In the genomic region with DNA sequence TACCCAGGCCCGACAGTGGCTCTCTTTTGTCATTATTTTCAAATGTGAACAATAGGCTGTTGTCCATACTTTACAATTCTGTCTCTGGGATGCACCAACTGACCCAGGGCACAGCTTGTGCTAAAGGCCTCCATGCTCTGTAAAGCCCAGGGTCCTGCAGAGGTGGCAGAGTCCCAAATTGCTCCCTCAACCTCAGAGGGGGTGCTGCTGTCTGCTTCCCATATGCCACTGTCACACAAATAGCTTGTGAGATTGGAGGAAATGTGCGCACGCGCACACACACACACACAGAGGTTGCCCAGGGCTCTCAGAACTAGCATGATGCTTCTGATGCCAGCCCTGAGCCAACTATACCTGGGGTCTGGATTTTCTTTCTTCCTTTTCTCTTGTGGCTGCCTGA, we compare ENCODE assay signal across 27 mouse cellular contexts.
A peak's percentile ranks its signal among the peaks of the same experiment; 100 is the strongest.
DNase-seq lines count a peak whose midpoint lies in the region; ATAC-seq and TF ChIP-seq lines count a peak whose summit lies in the region.
"Had no signal": no experiment of that assay in that cellular context is flagged by ENCODE, and none has a peak within 500 bp of the region (broad histone marks: within the 10 kb centered on the region; RNA-seq: fewer than 3 reads in every experiment).

No protein-coding gene starts in this region.

- 0 out of 2 replicates have a peak, but pooled peaks cover 4% of the 10 kb centered on the region for H3K27me3 ChIP-seq in heart, embryonic 15.5 days
- H3K27me3 ChIP-seq in lung, embryonic 14.5 days (ENCODE audit: insufficient read depth, low read length) = no peaks in the 10 kb centered on the region
- H3K27me3 ChIP-seq: embryonic facial prominence, embryonic 13.5 days; limb, embryonic 15.5 days; Patski had no signal

- intact Hi-C loops in heart, postnatal 10 days (cut with DNase I) = loop anchor here (5.0 kb wide), 1 partner anchor 215 kb away; no protein-coding TSS in a partner anchor

- H3K4me1 ChIP-seq in heart, embryonic 15.5 days (replicated peaks) = peaks cover 32% of the 10 kb centered on the region
- H3K4me1 ChIP-seq in lung, embryonic 14.5 days (ENCODE audit: insufficient read depth) = peaks cover 17% of the 10 kb centered on the region
- peaks cover 63% of the 10 kb centered on the region for H3K4me1 ChIP-seq in bone marrow macrophage, adult 2 months (ENCODE audit: control insufficient read depth, insufficient read depth, low read length)

- no peaks in the 10 kb centered on the region for H3K9me3 ChIP-seq in heart, embryonic 15.5 days (replicated peaks)
- H3K9me3 ChIP-seq in lung, embryonic 14.5 days (ENCODE audit: low read depth, low read length) = no peaks in the 10 kb centered on the region
- H3K9me3 ChIP-seq: embryonic facial prominence, embryonic 13.5 days; G1E; limb, embryonic 15.5 days had no signal

- no peak for TF ChIP-seq CTCF in lung, embryonic 14.5 days (IDR thresholded peaks at IDR 0.05; ENCODE audit: low read depth)
- TF ChIP-seq CTCF in bone marrow macrophage, adult 2 months (IDR thresholded peaks at IDR 0.05; ENCODE audit: low read depth, low read length) = no peak
- TF ChIP-seq CTCF in brain, embryonic 14.5 days (IDR thresholded peaks at IDR 0.05; ENCODE audit: borderline replicate concordance, extremely low read depth, insufficient read depth, insufficient read length) = no peak

- no peak overlapping the region for H3K4me3 ChIP-seq in heart, embryonic 15.5 days
- no peak overlapping the region for H3K4me3 ChIP-seq in lung, embryonic 14.5 days (ENCODE audit: low read depth, low read length)
- H3K4me3 ChIP-seq in bone marrow macrophage, adult 2 months (ENCODE audit: insufficient read depth, low read length) = no peak overlapping the region
- H3K4me3 ChIP-seq: embryonic facial prominence, embryonic 13.5 days; erythroblast, embryonic 14.5 days; layer of hippocampus, adult 2 months; limb, embryonic 15.5 days had no signal

- DNase-seq in heart, postnatal 10 days = no peak
- DNase-seq in lung, embryonic 14.5 days = no peak
- no peak for DNase-seq in lung, postnatal 36 days
- peak; percentile 2 for DNase-seq in brain, embryonic 14.5 days (ENCODE audit: low read depth)
- DNase-seq in adrenal gland, postnatal 14 days = no peak
- DNase-seq: B cell, adult 2 months; cerebellum, postnatal 25 days; gastrocnemius, postnatal 10 days; heart, adult 11 months; kidney, adult 9 months; kidney, postnatal 14 days; midbrain, embryonic 14.5 days; thymus, adult 18-20 months; thymus, postnatal 36 days had no signal

- H3K4me2 ChIP-seq in heart, embryonic 15.5 days = no peak overlapping the region
- no peak overlapping the region for H3K4me2 ChIP-seq in lung, embryonic 14.5 days
- H3K4me2 ChIP-seq: embryonic facial prominence, embryonic 13.5 days; heart, embryonic 11.5 days; limb, embryonic 15.5 days had no signal

- no peak overlapping the region for H3K9ac ChIP-seq in heart, embryonic 15.5 days
- H3K9ac ChIP-seq in lung, embryonic 14.5 days = no peak overlapping the region
- H3K9ac ChIP-seq: embryonic facial prominence, embryonic 13.5 days; limb, embryonic 15.5 days; liver, embryonic 14.5 days had no signal

- WGBS in heart, embryonic 15.5 days = 81% methylated on average over 4 of the region's 4 CpGs
- WGBS in lung, embryonic 14.5 days = 82% methylated on average over 4 of the region's 4 CpGs

- no peak for TF ChIP-seq POLR2A in bone marrow macrophage, adult 2 months (IDR thresholded peaks at IDR 0.05; ENCODE audit: borderline replicate concordance, low read depth, low read length)
- TF ChIP-seq POLR2A in brain, embryonic 14.5 days (IDR thresholded peaks at IDR 0.05; ENCODE audit: borderline replicate concordance, extremely low read depth, insufficient read depth, insufficient read length, poor library complexity, severe bottlenecking) = no peak

- H3K36me3 ChIP-seq in heart, embryonic 15.5 days = no peaks in the 10 kb centered on the region
- no peaks in the 10 kb centered on the region for H3K36me3 ChIP-seq in lung, embryonic 14.5 days (ENCODE audit: insufficient read depth)
- H3K36me3 ChIP-seq: embryonic facial prominence, embryonic 13.5 days; G1E; limb, embryonic 15.5 days had no signal

- H3K27ac ChIP-seq in heart, embryonic 15.5 days = 0 out of 2 replicates have a peak overlapping the region, but pooled peaks have one; percentile 65
- peak overlapping the region; percentile 6; the same call in 1 of the 2 replicates for H3K27ac ChIP-seq in lung, embryonic 14.5 days (ENCODE audit: low read depth)
- peak overlapping the region; percentile 42 for H3K27ac ChIP-seq in bone marrow macrophage, adult 2 months (ENCODE audit: insufficient read depth, low read depth, low read length)
- H3K27ac ChIP-seq: embryonic facial prominence, embryonic 13.5 days; layer of hippocampus, adult 2 months; limb, embryonic 15.5 days; liver, embryonic 14.5 days had no signal

- no peak for ATAC-seq in heart, embryonic 15.5 days (replicated peaks; ENCODE audit: insufficient number of reproducible peaks, insufficient read depth, low FRiP score, low read depth)
- ATAC-seq in lung, embryonic 14.5 days (ENCODE audit: insufficient read depth) = no peak
- ATAC-seq: forebrain, embryonic 14.5 days; hindbrain, embryonic 16.5 days; intestine, embryonic 16.5 days; Patski had no signal

Comparison
In these comparisons a context has a peak if more than half of its experiments do, and no peak if none do; other contexts are left out.
1. H3K27ac ChIP-seq: peak in every context shown above with its lines; median percentile 65 in heart, embryonic 15.5 days; 42 in bone marrow macrophage, adult 2 months; 6 in lung, embryonic 14.5 days.